Mouse (Mus musculus) C2C12 (cell line): ENCODE results near the gene Gpm6b. TPM values are rescaled to one million over a fixed set of nuclear protein-coding genes. Genes with fewer than 3 reads are reported as not detected.

Experiments
- H3K27me3 ChIP-seq: one replicate; pipeline ENCODE4 v1.6.1; 2011; ENCODE audit not compliant: control insufficient read depth, insufficient read depth, insufficient read length
- H3K36me3 ChIP-seq: one replicate; pipeline ENCODE4 v1.6.1; 2011; ENCODE audit not compliant: control insufficient read depth, insufficient read depth
- H3K4me3 ChIP-seq: one replicate; pipeline ENCODE4 v1.5.1; 2011; ENCODE audit warnings: mild to moderate bottlenecking, control low read depth; ENCODE audit not compliant: poor library complexity, insufficient read depth, severe bottlenecking
- H3K79me2 ChIP-seq: one replicate; pipeline ENCODE4 v1.6.1; 2011; ENCODE audit not compliant: control insufficient read depth, insufficient read depth
- H3K79me3 ChIP-seq: one replicate; pipeline ENCODE4 v1.6.1; 2011; ENCODE audit warnings: low read depth, control low read depth
- H3ac ChIP-seq: one replicate; pipeline ENCODE3; 2011; ENCODE audit warnings: low read depth; ENCODE audit not compliant: control insufficient read depth, insufficient read length
- CEBPB ChIP-seq: IDR thresholded peaks from one replicate; pipeline ENCODE4 v1.6.1; 2011; ENCODE audit warnings: low read depth, mild to moderate bottlenecking, control low read depth, moderate library complexity
- CTCF ChIP-seq: IDR thresholded peaks from one replicate; pipeline ENCODE4 v1.5.1; 2011; ENCODE audit not compliant: control insufficient read depth, insufficient read depth, insufficient read length
- FOSL1 ChIP-seq: IDR thresholded peaks from one replicate; pipeline ENCODE4 v1.8.0; 2011; ENCODE audit warnings: mild to moderate bottlenecking, low read length; ENCODE audit not compliant: poor library complexity, insufficient read depth, severe bottlenecking
- MAX ChIP-seq: IDR thresholded peaks from one replicate; pipeline ENCODE4 v1.6.1; 2011; ENCODE audit warnings: mild to moderate bottlenecking, control low read depth
- MYOD1 ChIP-seq: IDR thresholded peaks from one replicate; pipeline ENCODE4 v1.6.1; 2011; ENCODE audit warnings: low read depth; ENCODE audit not compliant: control insufficient read depth, insufficient read length
- MYOG ChIP-seq: IDR thresholded peaks from one replicate; pipeline ENCODE4 v1.6.1; 2011; ENCODE audit not compliant: control insufficient read depth, insufficient read length; ENCODE audit errors: extremely low read depth
- USF1 ChIP-seq: IDR thresholded peaks from one replicate; pipeline ENCODE4 v1.6.1; 2011; ENCODE audit warnings: low read depth, mild to moderate bottlenecking, control low read depth, moderate library complexity
- polyA plus RNA-seq: library from polyadenylated mRNA; unstranded; fragments of >200 nt; fragmentation: generic; extraction: Trizol; gene quantifications from one replicate; pipeline ENCODE4 v1.2.1, GENCODE M21; 2012; ENCODE audit warnings: missing spikeins

The Gpm6b gene
- polyA plus RNA-seq, 1 experiment = 0.73 TPM

DNA sequence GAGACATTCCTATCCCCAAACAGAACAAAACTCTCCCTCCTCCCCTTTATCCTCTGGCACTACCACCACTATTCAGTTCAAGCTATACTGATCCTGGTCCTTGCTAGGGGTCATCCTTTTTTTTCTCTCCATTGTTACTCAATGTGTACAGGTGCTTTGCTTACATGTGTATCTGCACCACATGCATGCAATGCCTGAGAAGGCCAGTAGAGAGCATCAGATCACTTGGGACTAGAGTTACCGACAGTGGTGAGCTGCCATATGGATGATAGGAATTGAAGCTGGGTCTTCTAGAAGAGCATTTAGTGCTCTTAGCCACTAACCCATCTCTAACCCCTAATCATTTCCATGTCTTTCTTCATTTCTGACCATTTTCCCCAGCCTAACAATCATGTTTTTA lies 155.0 kb downstream of the Gpm6b start:
- TF ChIP-seq MYOG (no peak), CTCF (no peak), CEBPB (no peak), MYOD1 (no peak), MAX (no peak), FOSL1 (no peak), USF1 (no peak)
- Histone ChIP-seq H3ac (no peak overlapping the region), H3K79me3 (no peaks in the 10 kb centered on the region), H3K27me3 (no peaks in the 10 kb centered on the region), H3K36me3 (no peaks in the 10 kb centered on the region), H3K4me3 (no peak overlapping the region), H3K79me2 (no peaks in the 10 kb centered on the region)

DNA sequence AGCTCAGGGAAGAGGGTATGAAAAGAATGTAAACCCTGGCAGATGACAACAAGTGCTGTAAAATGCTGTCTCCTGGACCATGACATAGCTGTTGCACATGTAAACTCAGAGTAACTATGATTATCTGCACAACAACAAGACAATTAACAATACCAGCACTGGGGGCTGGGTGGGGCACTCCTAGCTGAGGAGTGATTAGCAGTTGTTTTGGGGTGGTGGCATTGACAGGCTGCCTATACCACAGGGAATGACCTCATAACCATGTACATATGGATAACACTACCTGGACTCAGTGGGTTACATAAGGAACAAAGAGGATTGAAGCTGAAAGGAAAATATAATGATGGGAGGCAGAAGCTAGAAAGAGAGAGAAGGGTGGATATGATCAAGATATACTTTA lies 169.2 kb downstream of the Gpm6b start:
- H3K27me3 ChIP-seq = no peaks in the 10 kb centered on the region
- no peaks in the 10 kb centered on the region for H3K79me3 ChIP-seq
- H3K79me2 ChIP-seq = no peaks in the 10 kb centered on the region
- no peak overlapping the region for H3K4me3 ChIP-seq
- H3K36me3 ChIP-seq = peaks cover 4% of the 10 kb centered on the region
- TF ChIP-seq CEBPB (no peak), MYOD1 (no peak), USF1 (no peak)
- H3ac ChIP-seq = no peak overlapping the region

DNA sequence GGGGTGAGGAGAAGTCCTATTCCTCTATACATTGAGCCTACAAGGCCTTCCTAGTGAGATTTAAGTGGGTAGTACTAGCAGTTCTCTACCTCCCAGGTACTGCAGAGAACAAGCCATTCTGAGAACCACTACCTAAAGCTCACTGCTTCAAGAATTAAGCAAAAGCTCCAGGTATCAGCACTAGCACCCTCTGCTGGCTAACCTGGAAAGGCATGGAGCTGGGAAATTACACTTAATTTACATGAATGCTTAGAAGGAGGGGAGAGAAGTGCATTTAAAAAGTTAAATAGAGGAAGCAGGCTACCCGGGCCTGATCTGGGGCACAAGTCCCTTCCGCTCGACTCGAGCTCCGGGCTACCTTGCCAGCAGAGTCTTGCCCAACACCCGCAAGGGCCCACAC lies 177.5 kb downstream of the Gpm6b start:
- H3K79me2 ChIP-seq = no peaks in the 10 kb centered on the region
- no peak for TF ChIP-seq MAX
- TF ChIP-seq USF1 = no peak
- TF ChIP-seq MYOG = no peak
- no peak for TF ChIP-seq CTCF
- TF ChIP-seq FOSL1 = no peak
- TF ChIP-seq CEBPB = no peak
- no peak for TF ChIP-seq MYOD1
- H3ac ChIP-seq = no peak overlapping the region
- no peaks in the 10 kb centered on the region for H3K79me3 ChIP-seq
- H3K4me3 ChIP-seq = no peak overlapping the region
- peaks cover 6% of the 10 kb centered on the region for H3K36me3 ChIP-seq
- H3K27me3 ChIP-seq = no peaks in the 10 kb centered on the region

DNA sequence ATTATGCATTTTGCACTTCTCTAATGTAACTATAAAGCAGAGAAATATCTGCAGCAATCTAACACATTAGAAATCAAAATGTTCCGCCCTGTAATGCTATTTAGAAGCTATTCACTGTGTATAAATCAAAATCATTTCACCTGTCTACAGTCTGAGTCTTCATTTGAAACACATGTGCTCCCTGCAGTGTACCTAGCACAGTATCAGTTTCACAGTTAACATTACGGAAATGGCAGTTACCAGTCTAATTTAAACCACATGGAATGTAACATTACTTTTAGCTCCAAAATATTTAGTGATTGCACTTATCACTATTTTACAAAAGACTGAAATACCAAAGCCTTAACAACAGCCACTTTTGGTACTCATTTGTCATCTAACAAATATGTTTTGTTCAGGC lies 196.1 kb downstream of the Gpm6b start:
- Histone ChIP-seq H3K4me3 (no peak overlapping the region), H3K27me3 (no peaks in the 10 kb centered on the region), H3K79me2 (no peaks in the 10 kb centered on the region), H3K79me3 (no peaks in the 10 kb centered on the region), H3K36me3 (no peaks in the 10 kb centered on the region), H3ac (no peak overlapping the region)
- no peak for TF ChIP-seq USF1
- no peak for TF ChIP-seq MYOD1

Other genes starting within 250 kb of the Gpm6b start
- gene Gemin8, start 68.5 kb upstream of the Gpm6b start, polyA plus RNA-seq = 8.0 TPM
- 5.0 TPM for gene Trappc2, start 201.7 kb downstream of the Gpm6b start, polyA plus RNA-seq
- 1.5 TPM for gene Ofd1, start 201.8 kb downstream of the Gpm6b start, polyA plus RNA-seq
- 16.3 TPM for gene Rab9, start 241.0 kb downstream of the Gpm6b start, polyA plus RNA-seq